Mouse (Mus musculus): ENCODE measurements around the gene Mocs1.
A peak's percentile ranks its signal among the peaks of the same experiment; 100 is the strongest.
"Not testable (repeated sequence)": the region's sequence is repeated elsewhere in the genome, so short reads cannot be mapped to it uniquely, and the experiment has no call there.

Gene Mocs1

GRCm38 (mm10) chr17:49433071-49433470, 4.9 kb downstream of the Mocs1 start:
- DNase-seq, result no peak

- no peak for DNase-seq
Measured at GRCm38 (mm10) chr17:49434236-49434635, 6.1 kb downstream of the Mocs1 start.

- DNase-seq, result no peak
Measured at GRCm38 (mm10) chr17:49435081-49435480, 6.9 kb downstream of the Mocs1 start.

GRCm38 (mm10) chr17:49436631-49437030, 8.5 kb downstream of the Mocs1 start:
- DNase-seq, result no peak

- DNase-seq, result not testable (repeated sequence)
Measured at GRCm38 (mm10) chr17:49437306-49437705, 9.1 kb downstream of the Mocs1 start.

- no peak for DNase-seq
Measured at GRCm38 (mm10) chr17:49438822-49439574, 10.8 kb downstream of the Mocs1 start.

- DNase-seq, result no peak
Measured at GRCm38 (mm10) chr17:49439706-49440105, 11.5 kb downstream of the Mocs1 start.

GRCm38 (mm10) chr17:49440331-49441130, 12.4 kb downstream of the Mocs1 start:
- no peak for DNase-seq

- DNase-seq, result not testable (repeated sequence)
Measured at GRCm38 (mm10) chr17:49442841-49443240, 14.7 kb downstream of the Mocs1 start.

- DNase-seq, result no peak
Measured at GRCm38 (mm10) chr17:49448570-49449229, 20.5 kb downstream of the Mocs1 start.

- DNase-seq, result no peak
Measured at GRCm38 (mm10) chr17:49449230-49449608, 21.1 kb downstream of the Mocs1 start.

- no peak for DNase-seq
Measured at GRCm38 (mm10) chr17:49450922-49451321, 22.8 kb downstream of the Mocs1 start.

- no peak for DNase-seq
Measured at GRCm38 (mm10) chr17:49456334-49456733, 28.2 kb downstream of the Mocs1 start.

GRCm38 (mm10) chr17:49457833-49458232, 29.7 kb downstream of the Mocs1 start:
- no peak for DNase-seq

GRCm38 (mm10) chr17:49458386-49458785, 30.2 kb downstream of the Mocs1 start:
- DNase-seq, result no peak

GRCm38 (mm10) chr17:49464884-49465283, 36.7 kb downstream of the Mocs1 start:
- no peak for DNase-seq

GRCm38 (mm10) chr17:49468223-49468622, 40.1 kb downstream of the Mocs1 start:
- DNase-seq, result peak in 1 of 2 experiments; percentile 43

- DNase-seq, result no peak
Measured at GRCm38 (mm10) chr17:49472626-49473025, 44.5 kb downstream of the Mocs1 start.

GRCm38 (mm10) chr17:49474051-49474450, 45.9 kb downstream of the Mocs1 start:
- DNase-seq, result no peak

GRCm38 (mm10) chr17:49475174-49475573, 47.0 kb downstream of the Mocs1 start:
- no peak for DNase-seq

GRCm38 (mm10) chr17:49477370-49477769, 49.2 kb downstream of the Mocs1 start:
- DNase-seq, result no peak

- no peak for DNase-seq
Measured at GRCm38 (mm10) chr17:49481876-49482275, 53.7 kb downstream of the Mocs1 start.

- no peak for DNase-seq
Measured at GRCm38 (mm10) chr17:49484435-49484834, 56.3 kb downstream of the Mocs1 start.

- DNase-seq, result no peak
Measured at GRCm38 (mm10) chr17:49489098-49489497, 60.9 kb downstream of the Mocs1 start.

Data from spleen, adult 18-20 months (tissue).